Mouse (Mus musculus): ENCODE results near the gene Scp2.
A peak's percentile ranks its signal among the peaks of the same experiment; 100 is the strongest.
"Not testable (repeated sequence)": the region's sequence is repeated elsewhere in the genome, so short reads cannot be mapped to it uniquely, and the experiment has no call there.

Scp2 gene

DNA sequence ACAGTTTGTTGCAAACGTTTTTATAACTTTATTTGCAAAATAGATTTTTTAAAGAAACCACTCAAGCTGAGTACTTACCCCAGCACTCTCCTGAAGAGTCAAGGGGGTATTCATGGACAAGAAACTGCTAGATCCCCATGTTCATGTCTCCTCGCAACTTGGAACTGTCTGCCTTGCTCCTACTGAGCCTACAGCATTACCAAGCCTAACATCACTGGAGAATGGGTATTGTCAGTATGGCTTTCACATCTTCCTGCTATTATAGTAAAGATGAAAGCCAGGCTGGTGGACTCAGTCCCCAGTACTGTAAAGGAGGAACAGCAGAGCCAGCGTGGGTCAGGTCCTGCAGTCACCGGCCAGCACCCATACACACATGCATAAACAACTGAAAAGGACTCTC lies 48.5 kb downstream of the Scp2 start, which contains the start of gene Podn:
Podn (minus strand) TSS at position 101 of the 400 bp plus-strand sequence.
- DNase-seq (ENCODE audit: low spot score in 2 of 2): no peak

GRCm38 (mm10) chr4:108092741-108093397 lies 51.9 kb downstream of the Scp2 start:
- no peak for DNase-seq (ENCODE audit: low spot score in 2 of 2)

DNA sequence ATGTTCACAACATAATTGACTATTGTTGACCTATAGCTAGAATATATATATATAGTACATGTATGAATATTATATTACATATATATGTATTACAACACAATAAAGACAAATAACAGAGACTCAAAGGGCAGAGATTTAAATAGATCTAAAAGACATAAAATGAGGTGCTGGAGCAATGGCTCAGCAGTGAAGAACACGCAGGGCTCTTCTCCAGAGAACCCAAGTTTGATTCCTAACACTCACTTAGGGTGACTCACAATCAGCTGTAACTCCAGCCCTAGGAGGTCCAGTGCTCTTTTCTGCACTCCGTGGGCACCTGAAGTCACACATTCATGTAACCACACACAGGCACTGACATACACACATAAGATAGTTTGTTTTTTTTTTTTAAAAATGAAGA lies 60.8 kb downstream of the Scp2 start:
- no peak for DNase-seq (ENCODE audit: low spot score in 2 of 2)

DNA sequence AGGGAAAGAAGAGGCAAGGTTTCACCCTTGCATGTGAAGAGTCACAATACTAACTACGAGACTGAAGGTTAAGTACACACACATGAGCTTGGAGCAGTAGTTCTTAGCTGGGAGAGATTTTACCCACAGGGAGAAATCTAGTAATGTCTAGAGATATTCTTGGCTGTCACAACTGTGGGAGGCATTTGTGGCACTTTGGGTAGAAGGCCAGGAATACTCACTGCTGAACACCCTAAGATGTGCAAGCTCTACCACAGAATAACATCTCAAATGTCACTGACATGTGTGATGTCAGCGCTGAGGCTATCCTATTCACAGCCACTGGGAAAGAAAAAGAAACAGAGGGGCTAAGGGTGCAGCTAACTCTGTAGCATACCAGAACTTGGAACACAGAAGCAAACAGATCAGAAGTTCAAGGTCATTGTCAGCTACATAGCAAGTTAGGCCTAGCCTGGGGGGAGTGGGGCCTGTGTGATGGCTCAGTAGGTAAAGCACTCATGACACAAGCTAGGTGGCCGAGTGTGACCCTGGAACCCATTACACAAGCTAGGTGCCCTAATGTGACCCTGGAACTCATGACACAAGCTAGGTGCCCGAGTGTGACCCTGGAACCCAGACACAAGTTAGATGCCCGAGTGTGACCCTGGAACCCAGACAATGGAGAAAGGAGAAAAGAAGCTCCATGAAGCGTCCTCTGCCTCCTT lies 61.6 kb downstream of the Scp2 start:
- DNase-seq (ENCODE audit: low spot score in 2 of 2): no peak

GRCm38 (mm10) chr4:108082401-108082806 lies 62.4 kb downstream of the Scp2 start:
- no peak for DNase-seq (ENCODE audit: low spot score in 2 of 2)

GRCm38 (mm10) chr4:108080876-108081275 lies 63.9 kb downstream of the Scp2 start:
- no peak for DNase-seq (ENCODE audit: low spot score in 2 of 2)

- no peak for DNase-seq (ENCODE audit: low spot score in 2 of 2)
Observed at GRCm38 (mm10) chr4:108079762-108080161, 65.0 kb downstream of the Scp2 start.

GRCm38 (mm10) chr4:108079191-108079590 lies 65.6 kb downstream of the Scp2 start:
- DNase-seq (ENCODE audit: low spot score in 2 of 2): not testable (repeated sequence)

- DNase-seq (ENCODE audit: low spot score in 2 of 2): no peak
Observed at GRCm38 (mm10) chr4:108077224-108077955, 67.4 kb downstream of the Scp2 start.

- no peak for DNase-seq (ENCODE audit: low spot score in 2 of 2)
Observed at GRCm38 (mm10) chr4:108074204-108074823, 70.5 kb downstream of the Scp2 start.

DNA sequence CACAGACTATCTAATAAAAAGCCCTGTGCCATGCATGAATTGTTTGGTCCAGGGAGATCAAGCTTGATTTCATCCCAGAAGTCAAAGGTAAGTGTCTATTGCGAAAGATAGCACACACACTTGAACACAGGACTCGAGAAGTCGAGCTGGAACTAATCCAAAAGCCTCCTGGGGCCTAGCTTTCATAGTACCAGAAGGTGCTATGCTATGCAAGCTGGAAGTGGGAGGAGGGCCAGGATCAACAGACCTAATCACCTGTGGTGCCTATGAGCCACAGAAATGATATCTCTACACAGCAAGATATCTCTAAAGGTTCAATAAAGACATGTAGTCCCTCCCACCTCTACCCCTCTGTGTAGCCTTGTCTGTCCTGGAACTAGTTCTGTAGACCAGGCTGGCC lies 72.7 kb downstream of the Scp2 start:
- DNase-seq (ENCODE audit: low spot score in 2 of 2): no peak

DNA sequence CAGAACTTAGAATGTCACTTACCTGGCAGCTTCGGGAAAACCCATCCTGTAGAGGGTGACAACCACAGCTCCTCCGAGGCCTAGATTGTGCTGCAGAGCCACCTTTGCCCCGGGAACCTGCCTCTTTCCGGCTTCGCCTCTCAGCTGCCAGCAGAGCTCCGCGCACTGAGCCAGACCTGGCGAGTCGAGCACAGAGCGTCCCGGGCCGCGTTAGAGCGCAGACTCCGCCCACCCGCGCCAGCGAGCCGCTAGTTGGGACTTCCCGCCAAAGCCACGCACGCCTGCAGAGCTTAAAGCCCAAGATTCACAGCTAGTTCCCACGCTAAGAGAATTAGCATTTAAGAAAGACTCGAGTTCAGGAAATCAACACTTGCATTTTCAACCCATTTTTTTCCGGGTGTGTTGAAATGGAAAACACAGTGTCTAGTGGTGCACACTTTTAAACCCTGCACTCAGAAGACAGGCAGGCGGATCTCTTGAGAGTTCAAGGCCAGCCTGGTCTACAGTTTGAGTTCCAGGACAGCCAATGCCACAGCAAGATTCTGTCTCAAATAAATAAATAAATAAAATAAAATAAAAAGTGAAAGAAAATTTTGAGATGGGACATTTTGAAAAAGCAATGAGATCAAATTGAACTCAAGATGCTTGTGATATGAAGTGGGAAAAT lies 73.4 kb downstream of the Scp2 start:
- peak; percentile 82 to 89 for DNase-seq (ENCODE audit: low spot score in 2 of 2)

DNA sequence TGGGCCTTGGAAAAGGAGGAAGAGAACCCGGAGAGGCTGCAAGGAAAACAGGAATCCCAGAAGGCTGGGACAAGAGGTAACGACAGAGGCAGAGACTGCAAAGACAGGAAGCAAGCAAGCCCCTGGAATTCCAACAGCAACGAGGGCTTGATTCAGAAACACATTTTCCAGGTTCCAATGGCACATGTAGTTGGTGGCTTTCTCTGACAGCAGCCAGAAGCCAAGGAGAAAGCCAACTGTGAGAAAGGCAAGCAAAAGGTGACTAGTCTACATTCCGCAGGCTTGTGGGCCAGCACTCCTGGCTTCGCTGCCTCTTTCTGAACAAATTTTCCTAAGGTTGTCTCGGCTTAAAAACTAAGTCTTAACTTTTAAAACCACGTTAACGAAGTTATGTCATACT lies 74.1 kb downstream of the Scp2 start:
- DNase-seq (ENCODE audit: low spot score in 2 of 2): no peak

DNA sequence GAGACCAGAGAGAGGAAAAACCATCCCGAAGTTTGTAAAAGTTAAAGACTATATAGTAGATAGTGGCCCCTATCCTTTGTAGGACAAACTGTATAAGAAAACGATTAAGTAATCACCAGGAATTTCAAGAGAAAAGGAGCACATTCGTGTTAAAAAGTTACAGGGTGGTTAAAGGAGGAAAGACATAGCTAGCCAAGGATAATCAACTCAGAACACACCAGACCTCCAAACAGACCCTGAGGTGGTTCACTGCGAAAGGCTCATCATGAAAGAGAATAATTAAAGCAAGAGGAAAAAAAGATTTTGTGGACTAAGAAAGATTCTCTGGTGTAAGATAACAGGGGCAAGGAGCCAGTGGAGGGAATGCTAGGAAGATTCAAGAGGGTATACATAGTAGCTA lies 74.5 kb downstream of the Scp2 start:
- no peak for DNase-seq (ENCODE audit: low spot score in 2 of 2)

DNA sequence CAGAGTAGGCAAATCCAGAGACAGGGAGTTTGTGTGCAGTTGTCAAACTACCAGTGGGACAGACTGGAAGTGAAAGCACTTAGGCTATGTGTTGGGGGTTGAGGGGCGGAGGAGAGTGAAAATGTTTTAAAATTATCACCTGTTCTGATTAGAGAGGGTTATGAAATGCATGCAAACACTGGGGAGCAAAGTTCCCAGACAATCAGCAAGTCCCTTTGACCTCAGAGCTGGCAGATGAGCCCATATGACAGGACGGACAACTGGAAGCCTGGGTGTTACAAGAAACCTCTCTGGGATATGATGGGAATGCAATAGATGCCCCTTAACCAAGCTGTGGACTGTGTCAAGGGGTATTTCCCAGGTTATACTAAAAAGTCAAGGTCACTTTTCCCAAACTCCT lies 76.7 kb downstream of the Scp2 start:
- no peak for DNase-seq (ENCODE audit: low spot score in 2 of 2)

DNA sequence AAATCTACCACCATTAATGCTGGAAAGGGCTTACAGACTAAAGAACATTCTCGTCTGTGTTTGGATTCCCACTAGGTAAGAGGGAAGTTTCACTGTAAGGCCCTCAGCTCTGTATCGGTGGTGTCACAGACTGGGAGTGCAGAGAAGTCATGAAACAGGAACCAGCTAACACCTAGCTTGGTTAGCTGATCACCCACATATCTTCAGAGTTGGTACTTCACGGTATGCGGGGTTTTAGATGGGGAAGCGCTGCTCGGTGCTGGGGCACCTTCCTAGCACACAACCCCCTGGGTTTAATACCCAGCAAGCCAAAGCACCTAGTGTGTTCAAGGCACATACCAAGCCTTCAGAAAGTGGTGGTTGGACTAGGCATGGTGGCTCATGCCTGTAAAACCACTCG lies 77.5 kb downstream of the Scp2 start:
- DNase-seq (ENCODE audit: low spot score in 2 of 2): no peak

DNA sequence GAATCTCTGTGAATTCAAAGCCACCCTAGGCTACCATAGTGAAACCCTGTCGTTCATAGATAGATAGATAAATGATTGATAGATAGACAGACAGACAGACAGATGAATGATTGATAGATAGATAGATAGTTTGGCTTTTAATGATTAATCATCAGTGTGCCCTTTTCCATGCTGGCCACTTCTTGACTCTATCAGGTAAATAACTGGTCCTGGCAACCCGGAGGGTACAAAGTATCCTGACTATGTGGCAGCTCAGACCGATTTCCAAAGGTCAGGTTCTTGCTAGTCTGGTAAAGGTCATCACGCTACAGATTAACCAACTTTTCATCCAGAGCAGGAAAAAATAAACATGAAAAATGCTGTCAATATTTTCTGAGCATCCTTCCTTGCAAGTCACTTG lies 78.2 kb downstream of the Scp2 start:
- no peak for DNase-seq (ENCODE audit: low spot score in 2 of 2)

- DNase-seq (ENCODE audit: low spot score in 2 of 2): no peak
Observed at GRCm38 (mm10) chr4:108065176-108065844, 79.5 kb downstream of the Scp2 start.

DNA sequence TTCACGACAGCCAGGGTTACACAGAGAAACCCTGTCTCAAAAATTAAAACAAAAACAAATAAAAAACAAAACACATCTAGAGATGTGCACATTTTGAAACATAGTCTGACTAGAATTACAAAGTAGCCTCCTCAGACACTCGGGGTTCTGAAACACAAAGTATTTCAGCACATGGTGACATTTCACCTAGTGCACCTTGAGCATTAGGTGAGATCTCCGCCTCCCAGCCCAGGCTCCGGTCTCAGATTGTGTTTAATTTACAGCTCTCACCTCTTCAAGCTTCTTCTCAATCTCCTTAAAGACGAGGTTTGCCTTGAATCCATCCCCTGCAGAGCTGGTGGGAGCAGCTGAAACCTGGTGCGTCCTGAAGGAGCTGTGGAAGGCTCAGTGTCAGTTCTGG lies 81.2 kb downstream of the Scp2 start:
- no peak for DNase-seq (ENCODE audit: low spot score in 2 of 2)

DNA sequence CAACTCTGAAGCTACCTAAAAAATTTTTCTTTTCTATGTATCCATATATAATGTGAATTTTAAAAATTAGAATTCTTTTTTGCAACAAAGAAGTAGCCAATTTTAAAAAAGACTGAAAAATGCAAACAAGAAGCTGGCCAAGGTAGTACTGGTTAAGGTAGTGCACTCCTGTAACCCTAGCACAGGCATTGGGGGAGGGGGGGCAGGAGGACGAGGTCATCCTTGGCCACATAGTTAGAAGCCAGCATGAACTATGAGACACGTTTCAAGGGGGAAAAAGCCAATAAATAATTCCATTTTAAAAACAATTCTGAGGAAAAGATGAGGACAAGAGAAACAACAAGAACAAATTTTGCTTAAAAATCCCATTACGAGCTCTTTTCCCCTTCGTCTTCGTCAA lies 82.3 kb downstream of the Scp2 start:
- no peak for DNase-seq (ENCODE audit: low spot score in 2 of 2)

DNA sequence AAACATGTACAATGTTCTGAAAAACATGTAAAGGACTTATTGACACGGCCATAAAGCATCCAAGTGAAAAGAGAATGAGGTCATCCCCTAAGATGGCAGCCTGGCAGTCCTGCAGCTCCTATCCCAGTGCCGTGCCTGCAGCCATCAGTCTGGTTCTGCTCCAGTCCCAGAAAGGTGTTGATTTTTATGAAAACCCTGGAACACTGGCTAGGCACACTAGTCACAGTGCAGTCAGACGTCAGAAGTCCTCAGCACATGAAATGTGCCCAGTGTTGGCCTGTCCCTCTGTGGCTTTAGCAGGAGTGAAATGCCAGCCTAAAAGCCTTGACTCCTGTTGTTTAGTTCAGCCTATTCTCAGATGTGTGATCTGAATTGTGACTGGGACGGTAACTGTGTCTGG lies 84.0 kb downstream of the Scp2 start:
- DNase-seq (ENCODE audit: low spot score in 2 of 2): no peak
